Comparison of ENCODE assay signal across 23 mouse cellular contexts in genomic region chr1:140339368-140339767, GRCm38 (mm10).
A peak's percentile ranks its signal among the peaks of the same experiment; 100 is the strongest.
DNase-seq lines count a peak whose midpoint lies in the region; TF ChIP-seq lines count a peak whose summit lies in the region.
"Had no signal": no experiment of that assay in that cellular context is flagged by ENCODE, and none has a peak within 500 bp of the region (broad histone marks: within the 10 kb centered on the region; RNA-seq: fewer than 3 reads in every experiment).

No protein-coding gene starts in this region.

- H3K27ac ChIP-seq in layer of hippocampus, adult 2 months = peak overlapping the region; percentile 80
- H3K27ac ChIP-seq: embryonic facial prominence, embryonic 15.5 days; forebrain, embryonic 10.5 days; heart, embryonic 10.5 days; hindbrain, embryonic 12.5 days; limb, embryonic 13.5 days; liver, embryonic 15.5 days; midbrain, embryonic 12.5 days; neural tube, embryonic 12.5 days had no signal

- no peak for TF ChIP-seq CTCF in layer of hippocampus, adult 2 months (conservative IDR thresholded peaks at IDR 0.05)

- DNase-seq in layer of hippocampus, adult 2 months (ENCODE audit: low spot score in 2 of 2) = peak; percentile 17 to 18
- no peak for DNase-seq in layer of hippocampus, postnatal 25 days (ENCODE audit: extremely low spot score in 1 of 2, low spot score in 1 of 2)
- peak; percentile 38 to 43 for DNase-seq in right cerebral cortex, adult 2 months (ENCODE audit: low spot score in 2 of 2)
- DNase-seq in right cerebral cortex, postnatal 25 days = no peak
- DNase-seq in left cerebral cortex, postnatal 14 days (ENCODE audit: low spot score in 2 of 2) = peak; percentile 40 to 76
- DNase-seq in telencephalon, adult 2 months (ENCODE audit: low read depth, low spot score) = peak; percentile 78
- DNase-seq in embryo, embryonic 10 days (ENCODE audit: low spot score) = no peak
- no peak for DNase-seq in lung, adult 18-20 months
- DNase-seq: adrenal gland, adult 2 months; cerebellum, postnatal 10 days; gastrocnemius, postnatal 36 days; heart, postnatal 14 days; kidney, adult 2 months; kidney, postnatal 10 days; thymus, postnatal 4 days had no signal

- intact Hi-C loops in left cerebral cortex, postnatal 14 days (cut with DNase I) = no loop called here

- H3K4me3 ChIP-seq in layer of hippocampus, adult 2 months = no peak overlapping the region
- H3K4me3 ChIP-seq: embryonic facial prominence, embryonic 15.5 days; forebrain, embryonic 10.5 days; heart, embryonic 10.5 days; hindbrain, embryonic 12.5 days; limb, embryonic 13.5 days; liver, embryonic 15.5 days; midbrain, embryonic 12.5 days; neural tube, embryonic 12.5 days had no signal

Comparison
In these comparisons a context has a peak if more than half of its experiments do, and no peak if none do; other contexts are left out.
1. DNase-seq: peak in layer of hippocampus, adult 2 months (2 of 2), right cerebral cortex, adult 2 months (2 of 2), left cerebral cortex, postnatal 14 days (2 of 2) and telencephalon, adult 2 months (single experiment); none in layer of hippocampus, postnatal 25 days (0 of 2), right cerebral cortex, postnatal 25 days (single experiment), embryo, embryonic 10 days (single experiment) and lung, adult 18-20 months (0 of 2).